Mouse (Mus musculus) liver, embryonic 13.5 days (tissue): ENCODE data around the gene Ndufa11. TPM values are rescaled to one million over a fixed set of nuclear protein-coding genes. Genes with fewer than 3 reads are reported as not detected.

ENCODE experiments used
- ATAC-seq: fragments of 200-750 bp; cut with Nextera tagmentation; 2 replicates; pipeline ENCODE4 v1.8.0; 2017; ENCODE audit warnings: low read depth, mild to moderate bottlenecking, moderate number of reproducible peaks, moderate library complexity
- DNase-seq: peaks from one replicate; pipeline ENCODE4 v3.0.0; 2022
- H3K27ac ChIP-seq: fragments of 300-500 bp; sonication (generic); 2 replicates; pipeline ENCODE4 v1.5.1; 2015; ENCODE audit warnings: moderate library complexity, mild to moderate bottlenecking, inconsistent platforms
- H3K27me3 ChIP-seq: fragments of 300-500 bp; sonication (generic); 2 replicates; pipeline ENCODE4 v1.6.1; 2015; ENCODE audit warnings: mild to moderate bottlenecking, inconsistent platforms
- H3K36me3 ChIP-seq: fragments of 300-500 bp; sonication (generic); 2 replicates; pipeline ENCODE4 v1.6.1; 2015; ENCODE audit warnings: mild to moderate bottlenecking, inconsistent platforms
- H3K4me1 ChIP-seq: fragments of 300-500 bp; sonication (generic); replicated peaks from 2 replicates; pipeline ENCODE4 v1.6.1; 2015; ENCODE audit warnings: inconsistent platforms
- H3K4me2 ChIP-seq: fragments of 300-500 bp; sonication (generic); 2 replicates; pipeline ENCODE4 v1.6.1; 2015; ENCODE audit warnings: inconsistent platforms, mild to moderate bottlenecking, moderate library complexity
- H3K4me3 ChIP-seq: fragments of 300-500 bp; sonication (generic); replicated peaks from 2 replicates; pipeline ENCODE4 v1.5.1; 2015; ENCODE audit warnings: mild to moderate bottlenecking, inconsistent platforms
- H3K9ac ChIP-seq: fragments of 300-500 bp; sonication (generic); 2 replicates; pipeline ENCODE4 v1.6.1; 2015; ENCODE audit warnings: mild to moderate bottlenecking, inconsistent platforms
- H3K9me3 ChIP-seq: fragments of 300-500 bp; sonication (generic); replicated peaks from 2 replicates; pipeline ENCODE4 v1.6.1; 2016; ENCODE audit warnings: inconsistent platforms
- WGBS: fragments of 180-500 bp; shearing (Covaris S2); methylation state at CpG from one replicate; pipeline ENCODE4 v1.1.7; 2015; ENCODE audit not compliant: insufficient replicate concordance; 5-methylcytosine and 5-hydroxymethylcytosine counted together
- polyA plus RNA-seq: library from polyadenylated mRNA; unstranded; fragments of >200 nt; fragmentation: Nextera tagmentation; extraction: Ambion mirVana; gene quantifications from 2 replicates; pipeline ENCODE4 v1.2.1, GENCODE M21; 2015

Gene Ndufa11
- polyA plus RNA-seq, 1 experiment from 2014 or later, result 268 TPM

- Histone ChIP-seq H3K9ac (peak overlapping the region; percentile 51; the same call in 1 of the 2 replicates), H3K27me3 (no peaks in the 10 kb centered on the region), H3K4me1 (peaks cover 64% of the 10 kb centered on the region), H3K27ac (peak overlapping the region; percentile 88), H3K4me2 (peak overlapping the region; percentile 49), H3K9me3 (no peaks in the 10 kb centered on the region), H3K4me3 (0 out of 2 replicates have a peak overlapping the region, but pooled peaks have one; percentile 4), H3K36me3 (peaks cover 99% of the 10 kb centered on the region)
- DNase-seq (peak; percentile 75), ATAC-seq (peak; percentile 94)
Observed at GRCm38 (mm10) chr17:56688045-56688444, 29.5 kb upstream of the Ndufa11 start.

GRCm38 (mm10) chr17:56688689-56689088, 28.9 kb upstream of the Ndufa11 start:
- Histone ChIP-seq H3K4me3 (no peak overlapping the region), H3K4me1 (peaks cover 57% of the 10 kb centered on the region), H3K9ac (no peak overlapping the region), H3K36me3 (peaks cover 99% of the 10 kb centered on the region), H3K4me2 (peak overlapping the region; percentile 49), H3K27ac (peak overlapping the region; percentile 88), H3K9me3 (no peaks in the 10 kb centered on the region), H3K27me3 (no peaks in the 10 kb centered on the region)
- no peak for ATAC-seq
- no peak for DNase-seq
- 63% methylated on average over 2 of the region's 2 CpGs for WGBS

GRCm38 (mm10) chr17:56693395-56693794, 24.2 kb upstream of the Ndufa11 start:
- Histone ChIP-seq H3K9ac (no peak overlapping the region), H3K36me3 (peaks cover 99% of the 10 kb centered on the region), H3K4me1 (peaks cover 10% of the 10 kb centered on the region), H3K9me3 (no peaks in the 10 kb centered on the region), H3K27ac (no peak overlapping the region), H3K4me2 (no peak overlapping the region), H3K4me3 (no peak overlapping the region), H3K27me3 (no peaks in the 10 kb centered on the region)
- DNase-seq (no peak), ATAC-seq (no peak)
- WGBS, result 79% methylated on average over 1 of the region's 1 CpGs

- DNase-seq (no peak), ATAC-seq (no peak)
- Histone ChIP-seq H3K27ac (no peak overlapping the region), H3K4me3 (no peak overlapping the region), H3K36me3 (peaks cover 99% of the 10 kb centered on the region), H3K4me1 (peaks cover 5% of the 10 kb centered on the region), H3K4me2 (no peak overlapping the region), H3K9ac (no peak overlapping the region), H3K9me3 (no peaks in the 10 kb centered on the region), H3K27me3 (no peaks in the 10 kb centered on the region)
- 85% methylated on average over 6 of the region's 6 CpGs for WGBS
Observed at GRCm38 (mm10) chr17:56693851-56694310, 23.7 kb upstream of the Ndufa11 start.

GRCm38 (mm10) chr17:56700451-56700850, 17.1 kb upstream of the Ndufa11 start:
- Histone ChIP-seq H3K36me3 (peaks cover 98% of the 10 kb centered on the region), H3K9me3 (no peaks in the 10 kb centered on the region), H3K4me1 (no peaks in the 10 kb centered on the region), H3K27me3 (no peaks in the 10 kb centered on the region), H3K4me2 (no peak overlapping the region), H3K4me3 (no peak overlapping the region), H3K27ac (no peak overlapping the region), H3K9ac (no peak overlapping the region)
- DNase-seq (no peak), ATAC-seq (no peak)
- WGBS, result 87% methylated on average over 2 of the region's 2 CpGs

GRCm38 (mm10) chr17:56703038-56703437, 14.5 kb upstream of the Ndufa11 start:
- H3K4me1 ChIP-seq, result peaks cover 11% of the 10 kb centered on the region
- DNase-seq, result no peak
- 79% methylated on average over 4 of the region's 4 CpGs for WGBS

GRCm38 (mm10) chr17:56706515-56706914, 11.1 kb upstream of the Ndufa11 start:
- WGBS, result 76% methylated on average over 1 of the region's 1 CpGs
- Histone ChIP-seq H3K4me1 (peaks cover 11% of the 10 kb centered on the region), H3K27me3 (no peaks in the 10 kb centered on the region), H3K9ac (no peak overlapping the region), H3K9me3 (no peaks in the 10 kb centered on the region), H3K27ac (no peak overlapping the region), H3K4me2 (no peak overlapping the region), H3K36me3 (peaks cover 98% of the 10 kb centered on the region), H3K4me3 (no peak overlapping the region)
- ATAC-seq (peak; percentile 55), DNase-seq (no peak)

More at GRCm38 (mm10) chr17:56703038-56703437, 14.5 kb upstream of the Ndufa11 start:
- Histone ChIP-seq H3K27me3 (no peaks in the 10 kb centered on the region), H3K9ac (no peak overlapping the region), H3K4me2 (no peak overlapping the region), H3K36me3 (peaks cover 98% of the 10 kb centered on the region), H3K27ac (no peak overlapping the region), H3K9me3 (no peaks in the 10 kb centered on the region), H3K4me3 (no peak overlapping the region)
- ATAC-seq, result no peak

- ATAC-seq (no peak), DNase-seq (no peak)
- H3K4me3 ChIP-seq, result no peak overlapping the region
- H3K4me1 ChIP-seq, result peaks cover 15% of the 10 kb centered on the region
- H3K27ac ChIP-seq, result no peak overlapping the region
- H3K4me2 ChIP-seq, result no peak overlapping the region
- WGBS, result 84% methylated on average over 4 of the region's 4 CpGs
- H3K36me3 ChIP-seq, result peaks cover 91% of the 10 kb centered on the region
- no peaks in the 10 kb centered on the region for H3K27me3 ChIP-seq
- H3K9ac ChIP-seq, result no peak overlapping the region
- H3K9me3 ChIP-seq, result no peaks in the 10 kb centered on the region
Observed at GRCm38 (mm10) chr17:56708692-56709091, 8.9 kb upstream of the Ndufa11 start.

- DNase-seq, result no peak
- WGBS, result 89% methylated on average over 3 of the region's 3 CpGs
- ATAC-seq, result no peak
Observed at GRCm38 (mm10) chr17:56709708-56710107, 7.9 kb upstream of the Ndufa11 start.

GRCm38 (mm10) chr17:56715360-56715759, 2.2 kb upstream of the Ndufa11 start:
- DNase-seq (no peak), ATAC-seq (no peak)
- Histone ChIP-seq H3K9ac (0 out of 2 replicates have a peak overlapping the region, but pooled peaks have one; percentile 81), H3K4me2 (peak overlapping the region; percentile 96; the same call in 1 of the 2 replicates), H3K4me3 (no peak overlapping the region), H3K9me3 (no peaks in the 10 kb centered on the region), H3K27ac (no peak overlapping the region), H3K36me3 (peaks cover 25% of the 10 kb centered on the region), H3K4me1 (peaks cover 40% of the 10 kb centered on the region), H3K27me3 (no peaks in the 10 kb centered on the region)
- 55% methylated on average over 11 of the region's 11 CpGs for WGBS

More at GRCm38 (mm10) chr17:56709708-56710107, 7.9 kb upstream of the Ndufa11 start:
- Histone ChIP-seq H3K27me3 (no peaks in the 10 kb centered on the region), H3K36me3 (peaks cover 81% of the 10 kb centered on the region), H3K4me2 (no peak overlapping the region), H3K9ac (no peak overlapping the region), H3K4me1 (peaks cover 15% of the 10 kb centered on the region), H3K4me3 (no peak overlapping the region), H3K27ac (no peak overlapping the region), H3K9me3 (no peaks in the 10 kb centered on the region)

GRCm38 (mm10) chr17:56715914-56716654, 1.5 kb upstream of the Ndufa11 start:
- WGBS, result 25% methylated on average over 22 of the region's 22 CpGs
- Histone ChIP-seq H3K27me3 (no peaks in the 10 kb centered on the region), H3K36me3 (peaks cover 22% of the 10 kb centered on the region), H3K4me3 (peak overlapping the region; percentile 87), H3K9ac (peak overlapping the region; percentile 81), H3K4me2 (peak overlapping the region; percentile 96), H3K9me3 (no peaks in the 10 kb centered on the region), H3K27ac (peak overlapping the region; percentile 70), H3K4me1 (peaks cover 40% of the 10 kb centered on the region)
- DNase-seq (no peak), ATAC-seq (no peak)
